Mouse (Mus musculus) ovary, adult 2 months (tissue): ENCODE measurements around the gene Ldlrad3. TPM values are rescaled to one million over a fixed set of nuclear protein-coding genes. Genes with fewer than 3 reads are reported as not detected.

Source experiments
- polyA plus RNA-seq: library from polyadenylated mRNA; depleted of rRNA; stranded (reverse); fragments of >200 nt; gene quantifications from 2 replicates; pipeline ENCODE4 v1.2.3, GENCODE M21; 2012; rRNA removed

Ldlrad3 gene
- polyA plus RNA-seq, result 8.6 and 13.5 TPM in 2 replicates

GRCm38 (mm10) chr2:102185951-102186561, at the start of gene Ldlrad3:
Ldlrad3 (minus strand) TSS chr2:102186385.

Other genes with a start within 250 kb of the Ldlrad3 start
- gene Trim44, start 221.4 kb upstream of the Ldlrad3 start, polyA plus RNA-seq, result 36.0 and 42.0 TPM in 2 replicates